Mouse (Mus musculus): ENCODE measurements around the gene 4921539E11Rik.

The 4921539E11Rik gene

DNA sequence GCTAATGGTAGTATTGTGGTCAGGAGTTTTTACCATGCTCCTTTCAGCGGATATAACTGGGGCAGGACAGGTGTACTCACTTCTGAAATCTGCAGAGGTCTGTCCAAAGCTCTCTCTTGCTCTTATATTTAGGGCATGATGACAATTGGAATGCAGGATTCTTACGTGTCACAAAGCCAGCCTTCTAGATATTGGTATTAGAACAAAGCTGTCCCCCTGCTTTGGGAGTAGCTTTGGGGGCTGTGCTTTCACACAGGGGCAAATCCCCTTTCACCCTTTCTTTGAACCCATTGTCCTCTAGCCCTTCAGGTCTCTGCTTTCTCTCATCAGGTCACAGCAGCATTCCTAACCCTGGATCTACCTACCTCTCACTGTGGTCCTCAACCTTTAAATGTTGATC, at the start of gene 4921539E11Rik:
4921539E11Rik (minus strand) TSS at position 101 of the 400 bp plus-strand sequence.
- DNase-seq (ENCODE audit: inconsistent age in 2 of 2, low spot score in 1 of 2) = no peak

DNA sequence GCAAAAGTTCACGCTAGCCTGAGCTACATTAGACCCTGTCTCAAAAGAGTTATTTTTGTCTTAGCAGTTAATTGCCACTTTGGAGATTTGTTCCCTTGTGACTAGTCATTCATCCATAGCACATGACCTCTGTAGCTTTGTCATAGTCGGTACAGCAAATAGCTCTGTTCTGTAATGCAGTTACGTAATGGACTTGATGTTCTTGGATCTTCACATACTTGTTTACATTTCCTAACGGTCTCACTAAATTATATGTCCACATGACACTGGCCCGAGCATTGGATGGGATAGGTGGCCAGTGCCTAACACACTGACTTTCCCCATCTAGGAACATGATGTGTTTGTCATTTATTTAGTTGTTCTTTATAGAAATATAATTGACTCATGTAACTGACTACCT, 44.5 kb upstream of the 4921539E11Rik start:
- DNase-seq (ENCODE audit: inconsistent age in 2 of 2, low spot score in 1 of 2) = peak in 1 of 2 experiments; percentile 14

DNA sequence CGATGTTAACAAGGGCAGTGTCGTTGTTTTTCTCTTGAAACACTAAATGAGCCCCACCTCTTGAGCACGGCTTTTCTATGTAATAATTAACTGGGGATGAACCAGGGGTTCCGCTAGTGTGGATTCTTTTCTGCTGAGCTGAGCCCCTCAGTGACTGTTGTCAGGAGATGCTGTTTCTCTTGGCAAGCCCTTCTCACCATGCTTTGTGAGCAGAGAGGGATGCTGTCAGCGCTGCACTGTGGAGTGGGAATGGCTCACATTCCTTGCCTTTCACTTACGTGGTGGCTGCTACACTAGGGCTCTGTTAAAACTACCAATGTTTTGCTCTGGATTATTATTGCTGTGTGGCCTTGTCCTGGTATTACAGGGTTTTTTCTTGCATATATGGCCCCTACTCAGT, 38.7 kb upstream of the 4921539E11Rik start:
- DNase-seq (ENCODE audit: inconsistent age in 2 of 2, low spot score in 1 of 2) = no peak

DNA sequence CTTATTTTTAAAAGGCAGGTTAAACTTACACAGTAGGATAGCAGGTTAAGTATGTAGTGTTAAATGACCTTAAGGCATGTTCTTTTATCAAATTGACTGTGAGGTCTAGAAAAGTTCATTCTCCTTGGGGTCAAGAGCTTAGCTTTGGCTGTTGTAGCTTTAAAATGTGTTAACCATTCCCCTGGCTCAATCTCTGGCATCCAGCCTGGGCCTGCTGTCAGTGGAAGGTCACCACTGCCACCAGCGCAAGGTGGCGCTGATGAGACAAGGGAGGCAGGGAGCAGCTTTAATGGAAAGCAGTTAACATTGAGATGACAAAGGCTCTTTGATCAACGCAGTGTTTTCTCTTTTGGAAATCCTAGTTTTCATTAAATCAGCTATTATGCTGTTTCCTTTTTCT, 36.3 kb upstream of the 4921539E11Rik start:
- peak; percentile 58 to 90 for DNase-seq (ENCODE audit: inconsistent age in 2 of 2, low spot score in 1 of 2)

DNA sequence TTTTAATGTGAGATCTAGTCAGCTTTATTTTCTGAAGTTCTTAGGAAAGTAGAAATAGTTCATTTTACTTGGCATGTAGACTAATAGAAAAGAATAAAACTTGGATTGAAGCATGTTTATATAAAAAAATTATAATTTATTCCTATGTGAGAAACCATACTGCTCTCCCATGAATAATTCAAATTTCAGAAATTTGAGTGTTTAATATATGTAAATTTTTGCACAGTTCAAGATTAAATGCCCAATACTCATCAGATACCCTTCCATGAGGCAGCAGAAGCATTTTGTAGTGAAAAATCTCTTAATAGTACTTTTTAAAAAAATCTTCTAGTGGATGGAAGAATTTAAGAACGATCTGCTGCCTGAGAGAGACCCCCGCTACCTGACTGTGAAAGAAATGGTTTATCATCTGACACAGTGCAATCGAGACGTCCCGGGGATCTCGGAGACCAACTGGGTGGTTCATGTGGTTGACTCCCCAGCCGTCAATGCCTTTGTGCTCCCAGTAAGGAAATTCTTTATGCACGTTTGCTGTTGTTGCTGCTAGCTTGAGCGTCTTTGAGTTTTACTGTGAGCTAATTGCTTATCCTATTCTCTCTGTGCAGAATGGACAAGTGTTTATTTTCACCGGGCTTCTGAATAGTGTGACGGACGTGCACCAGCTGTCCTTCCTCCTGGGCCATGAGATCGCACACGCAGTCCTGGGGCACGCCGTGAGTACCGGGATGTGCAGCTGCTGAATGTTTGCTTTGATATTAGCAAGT, 34.2 kb upstream of the 4921539E11Rik start:
- DNase-seq (ENCODE audit: inconsistent age in 2 of 2, low spot score in 1 of 2) = no peak

DNA sequence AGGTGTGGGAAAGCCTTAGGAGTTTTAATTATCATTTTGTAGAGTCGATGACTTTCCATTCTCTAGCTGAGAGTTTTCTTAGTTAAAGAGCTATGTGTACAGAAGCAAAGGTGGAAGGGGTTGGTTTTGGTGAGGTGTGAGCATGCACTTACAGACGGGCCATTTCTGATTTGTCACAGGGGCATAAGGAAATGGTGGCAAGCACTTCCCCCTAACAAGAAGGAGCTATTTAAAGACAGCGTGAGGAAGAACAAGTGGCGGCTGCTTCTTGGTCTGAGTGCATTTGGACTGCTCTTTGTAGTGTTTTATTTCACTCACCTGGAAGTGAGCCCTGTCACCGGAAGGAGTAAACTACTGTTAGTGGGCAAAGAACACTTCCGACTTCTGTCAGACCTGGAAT, 30.8 kb upstream of the 4921539E11Rik start:
- DNase-seq (ENCODE audit: inconsistent age in 2 of 2, low spot score in 1 of 2) = no peak

DNA sequence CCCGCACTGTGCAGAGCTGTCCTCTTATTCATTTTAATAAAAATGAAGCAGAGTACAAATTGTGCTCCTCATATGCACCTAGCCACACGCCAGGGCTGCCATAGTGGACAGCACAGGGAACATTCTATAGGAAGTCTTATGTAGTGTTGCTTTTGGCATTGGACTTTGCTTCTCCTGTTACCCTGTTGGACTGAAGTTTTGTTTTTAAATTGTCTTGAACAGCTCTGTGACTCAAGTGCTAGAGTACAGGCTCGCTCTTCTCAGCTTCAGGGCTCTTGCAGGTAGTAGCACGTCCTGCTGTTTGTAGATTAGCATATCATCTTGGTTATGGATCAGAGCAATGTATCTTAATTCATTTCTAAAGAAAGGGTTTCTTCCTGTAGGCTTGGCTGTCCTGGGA, 25.2 kb upstream of the 4921539E11Rik start:
- DNase-seq (ENCODE audit: inconsistent age in 2 of 2, low spot score in 1 of 2) = no peak

DNA sequence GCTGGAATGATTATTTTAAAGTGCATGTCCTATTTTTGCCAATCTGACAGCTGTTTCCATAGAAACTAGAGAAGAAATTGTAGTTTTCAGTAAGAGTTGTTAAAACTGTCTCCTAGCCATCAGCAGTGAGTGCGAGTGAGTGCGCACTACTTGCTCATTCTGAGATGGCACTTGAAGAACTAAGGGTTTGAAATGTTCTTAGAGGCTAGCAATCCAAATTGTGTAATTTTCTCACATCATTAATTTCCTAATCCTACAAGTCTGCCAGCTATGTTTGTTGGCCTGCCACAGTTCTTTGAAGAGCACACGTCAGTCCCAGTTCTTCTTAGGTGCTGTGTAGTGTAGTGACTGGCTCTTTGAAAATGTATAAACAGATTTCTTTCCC, 23.9 kb upstream of the 4921539E11Rik start:
- peak in 1 of 2 experiments; percentile 58 for DNase-seq (ENCODE audit: inconsistent age in 2 of 2, low spot score in 1 of 2)

DNA sequence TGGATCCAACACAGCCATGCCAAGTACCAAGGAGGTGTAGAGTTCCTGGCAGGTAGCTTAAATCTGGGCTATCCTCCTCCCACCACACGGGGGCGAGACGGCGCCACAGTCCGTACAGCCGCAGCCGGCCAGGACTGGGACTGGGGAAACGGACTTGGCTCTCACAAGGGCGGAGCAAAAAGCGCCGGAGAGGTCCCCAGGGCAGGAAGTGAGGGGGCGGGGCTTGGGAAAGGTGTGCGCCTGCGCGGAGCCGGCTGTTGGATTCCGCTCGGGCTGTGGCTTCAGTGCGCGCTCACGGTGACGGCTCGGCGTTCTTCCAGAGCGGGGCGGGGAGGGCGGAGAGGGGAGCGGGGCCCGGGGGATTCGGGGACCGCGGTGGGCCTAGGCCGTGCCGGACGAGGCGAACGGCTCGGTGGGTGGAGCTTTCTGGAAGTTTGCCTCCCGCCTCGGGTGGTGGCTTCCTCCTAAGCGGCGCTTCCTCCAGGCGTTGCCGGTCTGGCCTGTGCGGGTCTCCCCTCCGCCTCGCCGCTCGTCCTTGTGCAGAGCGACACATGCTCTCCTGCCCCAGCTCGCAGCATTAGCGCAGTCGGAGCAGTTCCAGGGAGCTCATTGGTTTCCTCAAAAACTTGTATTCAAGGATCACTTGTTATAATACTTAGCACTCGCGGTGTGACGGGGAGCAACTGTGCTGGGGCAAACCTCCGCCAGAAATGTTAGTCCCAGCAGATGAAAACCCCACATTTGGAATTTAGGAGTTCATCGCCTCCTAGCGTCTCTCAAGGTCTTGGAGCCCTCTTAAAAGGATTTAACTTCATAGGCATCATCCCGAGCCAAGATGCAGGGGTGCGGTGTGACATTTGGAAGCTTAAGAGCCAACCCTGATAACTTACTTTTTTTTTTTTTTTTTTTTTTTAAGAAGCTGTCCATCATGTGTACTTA, 23.2 kb upstream of the 4921539E11Rik start, which contains the start of gene Oma1:
Oma1 (plus strand) TSS at position 226 of the 939 bp plus-strand sequence.
- DNase-seq (ENCODE audit: inconsistent age in 2 of 2, low spot score in 1 of 2) = peak; percentile 99 to 100

DNA sequence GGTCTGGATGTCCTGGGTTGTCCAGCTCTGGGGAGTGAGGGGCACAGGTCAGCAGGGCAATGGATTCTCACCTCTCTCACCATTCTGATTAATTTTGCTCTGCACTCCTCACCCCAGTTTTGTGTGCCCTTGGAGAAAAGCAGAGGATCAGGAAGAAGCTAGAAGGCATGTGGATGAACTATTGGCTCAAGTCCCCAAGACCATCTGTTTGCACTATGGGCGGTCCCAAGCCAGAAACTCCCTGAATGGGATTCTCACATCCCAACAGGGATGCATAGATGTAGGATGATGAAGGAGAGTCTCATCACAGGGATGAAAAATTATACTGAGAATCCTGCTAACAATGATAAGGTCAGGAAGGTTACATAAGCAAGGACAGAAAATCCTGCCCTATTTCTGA, 13.2 kb upstream of the 4921539E11Rik start:
- no peak for DNase-seq (ENCODE audit: inconsistent age in 2 of 2, low spot score in 1 of 2)

DNA sequence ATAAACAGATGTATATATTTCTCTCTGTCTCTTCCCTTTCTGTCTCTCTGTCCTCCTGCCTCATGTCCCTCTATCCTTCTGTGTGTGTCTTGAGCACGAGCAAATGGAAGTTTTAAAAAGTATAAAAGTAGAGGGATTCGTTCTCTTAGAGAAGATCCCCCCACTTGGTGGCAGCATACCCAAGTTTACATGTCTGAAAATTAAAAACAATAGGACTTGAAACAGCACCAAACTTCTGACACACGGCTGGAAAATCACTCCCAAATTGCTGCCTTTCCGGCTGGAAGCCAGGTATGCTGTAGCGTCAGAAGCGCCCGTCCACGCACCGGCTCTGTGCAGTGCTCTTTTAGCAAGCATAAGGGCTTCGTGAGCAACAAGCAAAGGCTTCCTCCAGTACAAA, 8.7 kb upstream of the 4921539E11Rik start:
- DNase-seq (ENCODE audit: inconsistent age in 2 of 2, low spot score in 1 of 2) = no peak

DNA sequence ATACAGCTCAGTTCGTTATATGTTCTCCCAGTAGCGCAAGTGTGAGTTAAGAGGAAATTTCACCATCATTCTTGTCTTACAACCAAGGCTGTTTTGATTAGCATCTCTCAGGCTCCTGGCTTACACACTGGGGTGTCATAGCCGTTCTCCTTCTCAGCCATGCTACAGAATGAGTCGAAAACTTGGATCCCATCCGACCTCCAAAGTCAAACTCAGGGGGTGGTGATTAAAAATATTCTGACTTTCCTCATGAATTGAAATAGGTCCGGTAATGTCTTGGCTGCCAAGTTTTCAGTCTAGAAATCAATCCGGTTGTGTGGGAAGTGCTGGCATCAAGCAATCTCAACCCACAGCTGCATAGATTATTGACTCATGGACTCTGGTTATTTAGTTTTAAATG, 2.3 kb downstream of the 4921539E11Rik start:
- no peak for DNase-seq (ENCODE audit: inconsistent age in 2 of 2, low spot score in 1 of 2)

DNA sequence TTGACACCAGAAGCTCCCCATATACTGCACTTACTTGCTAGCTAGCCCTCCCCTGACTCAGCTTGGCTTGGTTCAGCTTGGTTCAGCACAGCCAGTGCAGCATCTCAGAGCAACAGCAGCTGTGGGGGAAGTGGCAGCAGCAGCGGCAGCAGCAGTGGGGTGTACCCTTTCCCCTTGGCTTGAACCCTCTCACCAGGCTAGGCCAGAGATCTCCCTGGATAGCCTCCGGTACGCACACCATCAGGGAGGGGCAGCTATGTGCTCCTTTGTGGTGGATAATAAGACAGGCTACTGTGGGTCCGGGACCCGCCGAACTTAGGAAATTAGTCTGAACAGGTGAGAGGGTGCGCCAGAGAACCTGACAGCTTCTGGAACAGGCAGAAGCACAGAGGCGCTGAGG, 17.6 kb downstream of the 4921539E11Rik start:
- no peak for DNase-seq (ENCODE audit: inconsistent age in 2 of 2, low spot score in 1 of 2)

DNA sequence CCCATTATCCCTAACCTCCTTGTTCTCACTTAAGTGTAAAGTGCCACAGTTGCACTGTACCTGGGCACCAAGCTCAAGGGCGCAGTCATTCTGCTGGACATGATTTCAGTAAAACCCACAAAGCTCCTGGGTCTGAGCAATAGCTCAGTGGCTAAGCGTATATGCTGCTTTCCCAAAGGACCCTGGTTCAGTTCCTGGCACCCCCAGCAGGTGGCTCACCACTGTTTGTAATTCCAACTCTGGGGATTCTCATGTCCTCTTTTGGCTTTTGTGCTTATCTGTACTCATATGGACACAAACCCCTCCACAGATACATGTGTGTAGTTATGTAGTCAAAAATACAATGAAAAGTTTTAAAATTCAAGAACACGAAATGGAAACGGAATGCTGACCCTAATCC, 21.3 kb downstream of the 4921539E11Rik start:
- no peak for DNase-seq (ENCODE audit: inconsistent age in 2 of 2, low spot score in 1 of 2)

DNA sequence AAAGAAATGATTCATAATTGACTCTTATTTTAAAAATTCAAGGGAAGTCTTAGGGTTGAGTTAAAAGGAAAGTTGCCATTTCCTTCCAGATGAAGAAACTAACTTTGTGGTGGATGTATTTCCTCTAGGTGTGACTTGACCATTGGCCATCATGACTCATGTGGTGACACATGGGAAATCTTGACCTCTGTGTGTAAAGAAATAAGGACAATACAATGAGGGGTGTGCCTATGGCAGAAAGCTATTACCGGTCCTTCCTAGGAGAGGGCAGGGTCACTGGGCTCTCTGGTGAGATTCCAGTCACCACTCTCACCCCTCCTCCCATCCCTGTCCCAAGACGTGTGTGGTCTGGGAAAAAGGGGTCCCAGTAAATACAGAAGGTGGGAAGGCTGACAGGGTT, 25.5 kb downstream of the 4921539E11Rik start:
- no peak for DNase-seq (ENCODE audit: inconsistent age in 2 of 2, low spot score in 1 of 2)

DNA sequence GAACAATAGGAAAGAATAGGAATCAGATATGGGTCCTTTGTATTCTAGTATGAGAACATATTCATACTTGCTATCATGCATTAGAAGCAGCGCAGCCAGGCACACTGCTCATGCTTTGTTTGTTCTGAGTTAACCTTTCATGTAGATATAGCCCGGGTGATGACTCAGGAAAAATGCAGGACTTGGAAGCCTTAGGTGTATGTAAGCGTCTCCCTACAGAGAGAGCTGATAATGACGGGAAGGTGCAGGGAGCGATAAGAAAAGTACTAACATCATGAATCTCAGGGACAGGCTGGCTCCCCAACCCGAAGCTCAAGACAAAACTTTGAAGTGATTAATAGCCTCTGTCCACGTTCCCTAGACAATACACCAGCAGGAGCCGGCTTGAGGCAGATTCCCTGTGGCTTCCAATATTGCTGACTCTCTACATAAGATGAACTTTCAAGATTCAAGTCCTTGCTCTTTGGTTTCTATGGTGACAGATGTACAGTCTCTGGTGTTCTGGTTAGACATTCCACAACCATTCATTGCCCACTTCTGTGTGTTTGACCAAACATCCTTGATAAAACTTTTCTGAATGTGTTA, 26.8 kb downstream of the 4921539E11Rik start:
- DNase-seq (ENCODE audit: inconsistent age in 2 of 2, low spot score in 1 of 2) = peak in 1 of 2 experiments; percentile 52

DNA sequence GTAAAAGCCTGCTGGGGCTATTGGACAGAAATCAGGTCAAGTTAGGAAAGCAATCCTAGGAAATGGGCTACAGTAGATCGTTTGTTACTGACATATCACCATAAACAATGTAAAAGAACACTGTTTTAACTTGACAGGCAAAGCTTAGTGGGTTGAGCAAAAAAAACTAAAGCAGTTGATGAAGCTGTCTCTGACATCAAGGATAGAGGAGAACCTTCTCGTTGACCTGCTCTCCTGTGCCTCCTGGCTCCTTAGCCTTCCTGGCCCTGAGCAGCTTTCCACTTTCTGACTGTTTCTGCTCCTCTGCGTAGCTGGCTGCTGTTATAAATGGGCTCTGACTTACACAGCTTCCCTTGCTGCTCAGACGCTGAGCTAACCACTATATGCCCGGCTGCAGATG, 27.3 kb downstream of the 4921539E11Rik start:
- DNase-seq (ENCODE audit: inconsistent age in 2 of 2, low spot score in 1 of 2) = peak in 1 of 2 experiments; percentile 52

DNA sequence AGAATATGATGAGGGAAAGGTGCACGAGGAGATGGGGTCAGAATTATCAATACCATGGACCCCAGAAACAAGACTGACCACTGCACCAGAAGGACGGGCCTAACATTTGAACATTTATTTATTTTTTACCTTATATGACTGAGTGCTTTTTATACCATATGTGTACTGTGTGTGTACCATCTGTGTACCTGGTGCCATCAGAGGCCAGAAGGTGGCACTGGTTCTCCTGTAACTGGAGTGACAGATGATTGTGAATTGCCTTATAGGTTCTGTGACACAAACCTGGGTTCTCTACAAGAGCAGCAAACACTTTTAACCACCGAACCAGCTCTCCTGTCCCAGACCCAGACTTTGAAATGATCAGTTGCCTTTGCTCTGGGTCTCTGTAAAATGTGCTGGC, 31.8 kb downstream of the 4921539E11Rik start:
- DNase-seq (ENCODE audit: inconsistent age in 2 of 2, low spot score in 1 of 2) = peak in 1 of 2 experiments; percentile 27

DNA sequence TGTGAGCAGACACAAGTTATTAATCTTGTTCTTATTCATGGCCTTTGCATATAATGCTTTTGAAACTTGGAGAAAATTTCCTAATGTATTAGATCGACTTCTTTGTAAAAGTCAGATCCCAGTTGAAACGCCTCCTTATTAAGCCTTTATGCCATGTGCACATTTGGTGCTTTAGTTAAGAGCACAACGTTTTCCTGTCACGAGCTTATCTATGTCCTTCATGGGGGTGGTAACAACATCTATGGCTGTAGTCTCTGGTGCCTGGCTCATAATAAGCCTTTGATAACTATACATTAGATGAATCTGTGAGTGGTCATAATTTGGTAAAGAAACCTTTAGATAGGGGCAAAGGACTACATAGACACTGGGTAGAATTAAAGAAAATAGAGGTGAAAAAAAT, 36.8 kb downstream of the 4921539E11Rik start:
- DNase-seq (ENCODE audit: inconsistent age in 2 of 2, low spot score in 1 of 2) = no peak

DNA sequence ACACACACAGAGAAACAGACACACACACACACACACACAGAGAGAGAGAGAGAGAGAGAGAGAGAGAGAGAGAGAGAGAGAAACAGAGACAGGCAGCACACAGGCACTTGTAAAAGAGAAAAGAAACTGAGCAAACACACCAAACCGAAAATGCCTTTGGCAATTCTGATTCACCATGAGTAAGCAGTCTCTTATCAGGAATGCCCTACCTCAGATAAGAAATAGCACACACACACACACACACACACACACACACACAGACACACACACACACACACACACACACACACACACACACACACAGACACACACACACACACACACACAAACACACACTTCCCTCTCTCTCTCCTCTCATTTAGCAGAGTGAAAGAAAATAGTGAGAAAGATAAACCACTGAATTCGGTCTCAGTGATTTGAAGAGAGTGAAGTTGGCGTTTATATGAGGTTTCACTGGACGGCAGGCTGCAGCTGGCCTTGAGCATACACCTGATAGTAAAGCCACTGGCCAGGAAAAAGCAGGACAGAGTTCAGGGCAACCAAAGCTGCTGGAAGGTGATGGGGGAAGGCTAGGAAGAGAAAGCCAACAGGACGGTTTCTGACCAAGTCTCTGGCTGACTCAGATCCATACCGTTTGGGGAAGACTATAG, 41.1 kb downstream of the 4921539E11Rik start:
- DNase-seq (ENCODE audit: inconsistent age in 2 of 2, low spot score in 1 of 2) = peak; percentile 59 to 80

DNA sequence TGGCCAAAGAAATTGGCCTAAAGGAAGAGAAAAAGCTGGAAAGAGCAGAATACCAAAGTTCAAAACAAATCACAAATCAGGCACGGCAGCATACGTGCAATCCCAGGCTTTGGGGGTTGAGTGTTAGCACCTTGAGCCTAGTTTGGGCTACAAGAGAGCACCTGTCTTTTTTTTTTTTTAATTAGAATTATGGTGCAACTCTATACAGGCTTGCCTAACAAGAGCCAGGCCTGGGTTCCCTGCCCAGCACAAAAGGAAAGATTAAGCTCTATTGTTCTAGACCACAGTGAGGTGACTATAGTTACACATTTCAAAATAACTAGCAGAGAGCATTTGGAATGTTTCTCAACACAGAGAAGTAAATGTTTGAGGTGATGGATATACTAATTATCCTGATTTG, 42.9 kb downstream of the 4921539E11Rik start:
- DNase-seq (ENCODE audit: inconsistent age in 2 of 2, low spot score in 1 of 2) = no peak
